Mouse (Mus musculus): Measurements from ENCODE around the gene Cacna2d2. TPM values are rescaled to one million over a fixed set of nuclear protein-coding genes. Genes with fewer than 3 reads are reported as not detected.

The Cacna2d2 gene
- polyA plus RNA-seq, 1 experiment from 2014 or later, result 9.8 TPM

DNA sequence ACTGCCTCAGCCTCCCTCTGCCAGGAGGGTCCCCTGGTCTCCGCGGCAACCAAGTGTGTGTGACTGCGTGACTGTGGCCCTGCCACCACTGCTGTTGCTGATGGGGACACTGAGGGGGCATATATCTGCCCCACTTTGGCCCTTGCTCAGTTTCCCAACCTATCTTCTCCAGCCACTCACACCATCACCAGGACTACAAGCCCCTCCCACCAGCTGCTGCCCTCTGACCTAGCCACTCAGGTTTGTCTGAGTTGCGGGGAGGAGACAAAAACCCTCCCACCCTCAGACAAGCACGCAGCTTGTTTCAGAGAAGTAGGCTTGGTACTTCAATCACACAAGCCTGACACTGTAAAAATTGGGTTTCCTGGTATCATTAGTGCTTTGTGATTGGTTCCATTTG, 24.0 kb upstream of the Cacna2d2 start:
- WGBS, result 10% methylated on average over 5 of the region's 5 CpGs
- no peak overlapping the region for H3K9ac ChIP-seq (replicated peaks)

DNA sequence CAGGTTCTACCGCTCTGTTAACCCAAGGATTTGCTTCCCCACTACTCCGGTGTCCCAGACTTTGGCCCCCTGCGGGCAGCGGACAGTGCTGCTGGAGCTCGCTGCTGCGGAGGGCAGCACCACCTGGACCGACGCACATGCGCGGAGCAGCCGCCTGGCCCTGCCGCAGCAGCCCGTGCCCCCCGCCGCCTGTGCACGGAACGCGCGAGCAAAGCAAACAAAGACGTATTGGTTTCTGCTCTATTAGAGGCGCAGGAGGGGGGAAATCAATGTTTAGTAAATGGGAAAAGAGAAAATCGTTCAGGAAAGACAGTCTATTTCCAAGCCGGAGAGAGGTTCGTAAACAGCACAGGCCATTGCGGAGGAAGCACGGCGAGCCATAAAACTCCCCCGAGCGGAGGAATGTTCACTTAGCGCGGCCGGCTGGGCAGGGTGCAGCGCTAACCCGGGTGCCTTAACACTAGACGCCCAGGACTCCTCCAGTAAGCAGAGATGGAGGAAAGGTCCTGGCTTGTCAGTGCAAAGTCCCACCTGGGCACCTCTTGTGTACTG, 21.4 kb upstream of the Cacna2d2 start:
- ATAC-seq (ENCODE audit: low FRiP score), result peak; percentile 69
- Histone ChIP-seq H3K9ac (replicated peaks) (peak overlapping the region; percentile 45), H3K4me2 (peak overlapping the region; percentile 68), H3K9me3 (replicated peaks) (no peaks in the 10 kb centered on the region), H3K4me1 (peaks cover 36% of the 10 kb centered on the region), H3K27ac (replicated peaks) (peak overlapping the region; percentile 84), H3K4me3 (replicated peaks) (peak overlapping the region; percentile 37), H3K36me3 (no peaks in the 10 kb centered on the region), H3K27me3 (replicated peaks) (peaks cover 16% of the 10 kb centered on the region)
- under 1% methylated on average over 35 of the region's 35 CpGs for WGBS

More for the DNA sequence above, 24.0 kb upstream of the Cacna2d2 start:
- Histone ChIP-seq H3K4me2 (no peak overlapping the region), H3K4me1 (peaks cover 28% of the 10 kb centered on the region), H3K27me3 (replicated peaks) (peaks cover 6% of the 10 kb centered on the region), H3K27ac (replicated peaks) (no peak overlapping the region), H3K9me3 (replicated peaks) (no peaks in the 10 kb centered on the region), H3K36me3 (no peaks in the 10 kb centered on the region), H3K4me3 (replicated peaks) (no peak overlapping the region)
- no peak for ATAC-seq (ENCODE audit: low FRiP score)

DNA sequence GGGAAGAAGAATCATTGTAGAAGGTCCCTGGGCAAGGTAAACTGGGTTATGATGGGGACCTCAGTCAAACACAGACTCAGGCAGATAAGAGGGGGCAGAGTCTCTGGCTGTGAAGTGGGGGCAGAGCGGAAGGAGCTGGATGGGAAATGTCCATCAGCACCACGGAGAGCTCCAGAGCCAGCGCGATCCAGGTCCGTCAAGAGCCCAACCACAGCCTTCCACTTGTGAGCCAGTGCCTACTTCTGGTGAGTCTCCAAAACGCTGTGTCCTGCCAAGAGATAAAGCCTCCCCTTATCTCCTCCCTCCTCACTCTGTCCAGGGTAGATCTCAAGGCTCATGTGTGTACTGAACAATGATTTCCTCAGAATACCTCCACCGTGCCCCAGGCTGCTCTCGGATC, 17.7 kb upstream of the Cacna2d2 start:
- no peak overlapping the region for H3K27ac ChIP-seq (replicated peaks)
- no peaks in the 10 kb centered on the region for H3K9me3 ChIP-seq (replicated peaks)
- H3K9ac ChIP-seq (replicated peaks), result no peak overlapping the region
- H3K27me3 ChIP-seq (replicated peaks), result peaks cover 17% of the 10 kb centered on the region
- no peak for ATAC-seq (ENCODE audit: low FRiP score)
- peaks cover 37% of the 10 kb centered on the region for H3K4me1 ChIP-seq
- 13% methylated on average over 8 of the region's 8 CpGs for WGBS
- no peak overlapping the region for H3K4me2 ChIP-seq
- H3K4me3 ChIP-seq (replicated peaks), result no peak overlapping the region
- H3K36me3 ChIP-seq, result no peaks in the 10 kb centered on the region

DNA sequence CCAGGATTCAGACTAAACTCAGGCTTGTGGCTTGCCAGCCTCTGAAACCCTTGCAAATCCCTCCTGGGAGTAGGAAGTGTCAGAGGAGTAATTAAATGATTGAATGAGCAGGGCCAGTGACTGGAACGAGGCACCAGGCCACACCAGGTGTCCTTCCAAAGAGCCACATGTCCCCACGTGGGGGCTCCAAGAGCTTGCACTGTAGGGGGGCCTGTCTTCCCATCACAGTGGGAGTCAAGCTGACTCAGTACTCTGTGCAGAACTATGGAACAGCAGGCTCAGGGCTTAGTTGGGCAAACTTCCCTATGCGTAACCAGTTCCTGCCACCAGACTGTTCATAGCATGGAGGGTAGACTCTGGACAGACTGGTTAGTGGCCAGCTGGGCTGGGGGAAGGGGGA, 15.0 kb upstream of the Cacna2d2 start:
- ATAC-seq (ENCODE audit: low FRiP score), result no peak
- Histone ChIP-seq H3K27ac (replicated peaks) (no peak overlapping the region), H3K4me1 (peaks cover 29% of the 10 kb centered on the region), H3K36me3 (no peaks in the 10 kb centered on the region), H3K27me3 (replicated peaks) (peaks cover 14% of the 10 kb centered on the region; the same call in 1 of the 2 replicates), H3K9ac (replicated peaks) (no peak overlapping the region), H3K4me2 (no peak overlapping the region), H3K9me3 (replicated peaks) (no peaks in the 10 kb centered on the region), H3K4me3 (replicated peaks) (no peak overlapping the region)
- 23% methylated on average over 3 of the region's 3 CpGs for WGBS

DNA sequence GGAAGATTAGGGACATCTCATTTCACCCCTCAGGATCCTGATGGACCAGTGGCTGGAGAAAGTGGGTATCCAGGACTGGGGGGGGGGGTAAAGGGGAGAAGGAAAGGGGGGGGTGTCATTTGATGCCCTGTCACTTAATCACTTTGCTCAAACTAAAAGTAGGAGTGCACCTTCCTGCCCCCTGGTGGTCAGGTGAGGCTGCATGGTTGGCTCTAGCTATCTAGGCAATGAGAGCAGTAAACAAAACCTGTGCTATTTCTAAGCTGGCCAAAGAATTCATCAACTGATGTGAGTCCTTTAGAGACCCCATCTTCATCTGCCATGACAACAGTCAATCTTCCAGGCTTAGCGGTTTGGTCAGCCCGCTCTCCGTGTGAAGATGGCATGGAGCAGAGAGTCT, 12.7 kb upstream of the Cacna2d2 start:
- H3K27ac ChIP-seq (replicated peaks), result no peak overlapping the region
- H3K36me3 ChIP-seq, result no peaks in the 10 kb centered on the region
- H3K27me3 ChIP-seq (replicated peaks), result peaks cover 6% of the 10 kb centered on the region; the same call in 1 of the 2 replicates
- peaks cover 33% of the 10 kb centered on the region for H3K4me1 ChIP-seq
- H3K9ac ChIP-seq (replicated peaks), result no peak overlapping the region
- ATAC-seq (ENCODE audit: low FRiP score), result no peak
- no peak overlapping the region for H3K4me3 ChIP-seq (replicated peaks)
- 67% methylated on average over 3 of the region's 3 CpGs for WGBS
- no peaks in the 10 kb centered on the region for H3K9me3 ChIP-seq (replicated peaks)
- H3K4me2 ChIP-seq, result no peak overlapping the region

DNA sequence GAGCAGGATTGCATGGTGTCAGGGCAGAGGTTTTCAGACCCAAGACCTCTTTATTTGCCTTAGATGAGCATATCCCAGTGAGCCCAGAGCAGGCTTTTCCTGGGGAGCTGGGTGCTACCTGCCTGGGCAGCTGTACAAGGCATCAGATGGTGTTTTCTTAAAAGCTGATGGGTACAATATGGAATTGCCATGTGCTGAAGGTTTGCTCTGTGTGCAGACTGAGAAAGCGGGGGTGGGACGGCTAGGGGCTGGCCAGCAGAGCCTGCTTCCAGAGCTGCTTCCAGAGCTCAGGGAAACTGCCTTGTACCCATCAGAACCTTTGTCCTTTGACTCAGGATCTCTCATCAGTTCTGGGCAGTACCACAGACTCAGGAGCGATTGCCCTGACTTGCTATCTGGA, 11.7 kb upstream of the Cacna2d2 start:
- peaks cover 26% of the 10 kb centered on the region for H3K4me1 ChIP-seq
- H3K27me3 ChIP-seq (replicated peaks), result peaks cover 2% of the 10 kb centered on the region; the same call in 1 of the 2 replicates
- ATAC-seq (ENCODE audit: low FRiP score), result no peak
- no peak overlapping the region for H3K27ac ChIP-seq (replicated peaks)
- no peak overlapping the region for H3K4me2 ChIP-seq
- H3K9me3 ChIP-seq (replicated peaks), result no peaks in the 10 kb centered on the region
- H3K36me3 ChIP-seq, result no peaks in the 10 kb centered on the region
- no peak overlapping the region for H3K9ac ChIP-seq (replicated peaks)
- no peak overlapping the region for H3K4me3 ChIP-seq (replicated peaks)
- 92% methylated on average over 3 of the region's 3 CpGs for WGBS

DNA sequence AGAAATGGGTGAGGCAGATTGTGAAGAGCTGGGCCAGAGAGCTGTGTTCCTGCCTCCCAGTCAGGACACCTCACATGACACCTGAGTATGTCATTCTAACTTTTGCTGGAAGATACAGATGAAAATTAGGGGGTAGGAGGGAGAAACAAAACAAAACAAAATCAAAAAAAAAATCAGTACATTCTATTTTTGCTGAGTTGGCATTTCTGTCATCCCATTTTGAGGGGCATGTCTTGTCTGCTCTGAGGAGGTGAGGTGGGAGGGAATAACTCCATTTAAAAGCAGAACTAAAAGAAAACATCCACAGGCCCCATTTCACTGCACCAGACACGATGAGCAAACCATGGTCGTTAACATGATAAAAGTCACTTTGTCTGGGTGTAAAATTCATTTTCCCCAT, 11.1 kb upstream of the Cacna2d2 start:
- Histone ChIP-seq H3K4me1 (peaks cover 24% of the 10 kb centered on the region), H3K4me2 (no peak overlapping the region), H3K4me3 (replicated peaks) (no peak overlapping the region), H3K9ac (replicated peaks) (no peak overlapping the region), H3K27ac (replicated peaks) (no peak overlapping the region), H3K27me3 (replicated peaks) (0 out of 2 replicates have a peak, but pooled peaks cover 2% of the 10 kb centered on the region), H3K36me3 (no peaks in the 10 kb centered on the region), H3K9me3 (replicated peaks) (no peaks in the 10 kb centered on the region)
- ATAC-seq (ENCODE audit: low FRiP score), result no peak
- WGBS, result 29% methylated on average over 2 of the region's 2 CpGs

DNA sequence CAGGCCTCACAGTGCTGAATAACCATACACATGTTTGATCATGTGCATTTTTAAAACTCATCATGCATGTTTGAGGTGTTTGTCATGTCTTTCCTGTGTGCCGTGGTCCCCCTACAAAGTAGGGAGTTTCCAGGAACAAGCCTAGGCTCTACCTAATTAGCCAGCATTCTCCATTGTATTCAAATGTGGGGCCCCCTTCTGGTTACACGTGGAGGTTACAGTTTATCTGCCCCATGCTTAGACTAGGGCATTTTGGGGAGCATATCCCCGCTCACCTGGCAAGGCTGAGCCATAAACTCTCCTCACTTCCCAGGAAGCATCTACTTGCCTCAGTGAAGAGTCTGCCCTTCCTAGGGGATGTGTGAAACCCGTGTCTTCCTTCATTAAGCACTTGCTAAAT, 3.0 kb upstream of the Cacna2d2 start:
- Histone ChIP-seq H3K4me2 (no peak overlapping the region), H3K27me3 (replicated peaks) (peaks cover 27% of the 10 kb centered on the region), H3K4me1 (peaks cover 18% of the 10 kb centered on the region), H3K9ac (replicated peaks) (no peak overlapping the region), H3K36me3 (no peaks in the 10 kb centered on the region), H3K9me3 (replicated peaks) (no peaks in the 10 kb centered on the region), H3K4me3 (replicated peaks) (no peak overlapping the region), H3K27ac (replicated peaks) (no peak overlapping the region)
- no peak for ATAC-seq (ENCODE audit: low FRiP score)
- WGBS, result 36% methylated on average over 4 of the region's 4 CpGs

DNA sequence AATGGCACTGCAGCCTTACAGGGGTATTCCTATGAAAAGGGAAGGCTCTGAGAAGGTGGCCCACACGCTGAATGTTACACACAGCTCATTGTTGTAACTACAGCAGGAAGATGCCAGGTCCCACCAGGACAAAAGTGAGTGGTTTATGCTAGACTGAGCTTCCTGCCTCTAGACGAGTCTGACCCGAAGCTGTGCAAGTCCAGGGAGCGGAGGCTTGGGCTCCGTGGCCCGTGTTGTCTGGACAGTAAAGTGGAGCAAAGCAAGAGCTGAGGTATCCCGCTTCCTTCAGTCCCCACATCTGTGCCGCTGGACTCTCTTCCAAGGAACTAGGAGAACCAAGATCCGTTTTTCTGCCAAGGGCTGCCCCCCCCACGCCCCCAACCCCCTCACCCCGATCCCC, 444 bp upstream of the Cacna2d2 start:
- Histone ChIP-seq H3K36me3 (no peaks in the 10 kb centered on the region), H3K4me1 (peaks cover 42% of the 10 kb centered on the region), H3K9ac (replicated peaks) (no peak overlapping the region), H3K4me3 (replicated peaks) (peak overlapping the region; percentile 85; the same call in 1 of the 2 replicates), H3K9me3 (replicated peaks) (no peaks in the 10 kb centered on the region), H3K4me2 (peak overlapping the region; percentile 92), H3K27me3 (replicated peaks) (peaks cover 30% of the 10 kb centered on the region), H3K27ac (replicated peaks) (peak overlapping the region; percentile 82; the same call in 1 of the 2 replicates)
- WGBS, result 26% methylated on average over 11 of the region's 11 CpGs
- ATAC-seq (ENCODE audit: low FRiP score), result no peak

DNA sequence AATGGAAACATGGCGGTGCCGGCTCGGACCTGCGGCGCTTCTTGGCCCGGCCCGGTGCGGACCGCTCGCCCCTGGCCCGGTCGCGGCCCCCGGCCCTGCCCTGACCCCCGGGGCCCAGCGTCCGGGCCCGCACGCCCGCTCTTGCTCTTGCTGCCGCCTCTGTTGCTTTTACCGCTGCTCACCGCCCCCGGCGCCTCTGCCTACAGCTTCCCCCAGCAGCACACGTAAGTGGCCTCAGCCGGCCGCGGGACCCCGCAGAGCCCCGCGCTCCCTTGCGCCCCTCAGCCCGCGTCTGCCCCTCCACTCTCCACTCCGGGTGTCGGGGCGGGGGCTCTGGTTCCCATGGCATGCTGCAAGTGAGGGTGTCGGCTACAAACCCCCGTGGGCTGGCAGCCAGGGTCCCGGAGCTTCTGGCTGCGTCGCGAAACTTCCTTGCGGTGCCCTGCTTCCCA, 674 bp downstream of the Cacna2d2 start:
- under 1% methylated on average over 35 of the region's 45 CpGs for WGBS
- H3K4me3 ChIP-seq (replicated peaks), result peak overlapping the region; percentile 85
- H3K4me1 ChIP-seq, result peaks cover 48% of the 10 kb centered on the region
- peak; percentile 48 for ATAC-seq (ENCODE audit: low FRiP score)
- H3K27ac ChIP-seq (replicated peaks), result peak overlapping the region; percentile 82
- peaks cover 30% of the 10 kb centered on the region for H3K27me3 ChIP-seq (replicated peaks)
- no peaks in the 10 kb centered on the region for H3K36me3 ChIP-seq
- H3K9me3 ChIP-seq (replicated peaks), result no peaks in the 10 kb centered on the region
- H3K4me2 ChIP-seq, result peak overlapping the region; percentile 92
- H3K9ac ChIP-seq (replicated peaks), result peak overlapping the region; percentile 87

DNA sequence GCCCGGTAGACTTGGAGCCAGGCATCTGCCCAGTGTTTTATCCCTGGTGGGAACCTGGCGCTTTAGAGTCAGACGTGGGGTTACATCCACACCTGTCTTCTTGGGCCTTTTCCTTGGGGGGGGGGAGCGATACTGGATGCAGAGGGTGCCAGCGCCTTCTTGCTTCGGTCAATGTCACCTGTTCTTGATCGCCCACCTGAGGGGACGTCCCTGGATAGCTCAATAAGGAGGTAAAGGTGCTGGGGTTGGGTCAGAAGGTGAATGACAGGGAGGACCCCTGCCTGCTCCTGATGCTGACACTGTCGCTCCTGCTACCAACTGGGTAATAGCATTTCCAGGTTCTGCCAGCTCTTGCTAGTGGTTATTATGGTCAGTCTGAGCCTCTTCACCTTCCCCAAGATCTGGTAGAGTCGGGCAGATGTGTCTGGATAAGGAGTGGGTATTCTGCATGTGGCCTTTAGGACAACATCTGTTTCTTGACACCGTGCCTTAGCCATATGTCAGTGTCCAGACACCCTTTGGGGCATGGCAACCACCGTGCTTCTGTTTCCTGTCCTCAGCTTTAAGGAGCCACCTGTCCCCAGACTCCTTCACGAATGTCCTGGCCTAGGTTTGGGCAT, 1.4 kb downstream of the Cacna2d2 start:
- ATAC-seq (ENCODE audit: low FRiP score), result no peak
- WGBS, result 12% methylated on average over 13 of the region's 13 CpGs

DNA sequence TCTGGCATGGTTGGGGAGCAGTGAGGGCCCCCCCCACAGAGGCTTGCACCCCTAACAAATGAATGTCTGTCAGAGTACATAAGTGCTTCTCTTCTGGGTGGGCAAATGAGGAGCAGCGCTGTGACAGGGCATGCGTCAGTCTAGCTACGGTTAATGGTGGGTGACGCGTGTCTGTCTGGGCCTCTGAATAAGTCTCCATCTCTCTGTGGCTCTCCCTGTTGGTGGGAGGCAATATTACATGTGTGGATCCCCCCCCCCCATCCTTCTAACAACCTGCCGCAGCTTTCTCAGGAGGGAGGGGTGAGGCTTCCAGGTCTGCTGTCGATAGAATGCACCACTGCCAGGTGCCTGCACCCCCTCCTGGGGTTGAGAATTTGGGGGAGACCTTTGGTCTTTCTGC, 3.7 kb downstream of the Cacna2d2 start:
- no peaks in the 10 kb centered on the region for H3K9me3 ChIP-seq (replicated peaks)
- H3K4me1 ChIP-seq, result peaks cover 48% of the 10 kb centered on the region
- H3K27ac ChIP-seq (replicated peaks), result peak overlapping the region; percentile 63
- ATAC-seq (ENCODE audit: low FRiP score), result no peak
- 60% methylated on average over 7 of the region's 7 CpGs for WGBS
- peak overlapping the region; percentile 87; the same call in 1 of the 2 replicates for H3K9ac ChIP-seq (replicated peaks)
- peak overlapping the region; percentile 85 for H3K4me3 ChIP-seq (replicated peaks)
- H3K4me2 ChIP-seq, result peak overlapping the region; percentile 92
- peaks cover 11% of the 10 kb centered on the region for H3K27me3 ChIP-seq (replicated peaks)
- no peaks in the 10 kb centered on the region for H3K36me3 ChIP-seq

More for the DNA sequence above, 1.4 kb downstream of the Cacna2d2 start:
- peak overlapping the region; percentile 87 for H3K9ac ChIP-seq (replicated peaks)
- H3K4me2 ChIP-seq, result peak overlapping the region; percentile 92
- peaks cover 30% of the 10 kb centered on the region for H3K27me3 ChIP-seq (replicated peaks)
- H3K4me1 ChIP-seq, result peaks cover 48% of the 10 kb centered on the region
- no peaks in the 10 kb centered on the region for H3K9me3 ChIP-seq (replicated peaks)
- H3K27ac ChIP-seq (replicated peaks), result peak overlapping the region; percentile 60; the same call in 1 of the 2 replicates
- no peaks in the 10 kb centered on the region for H3K36me3 ChIP-seq
- peak overlapping the region; percentile 85 for H3K4me3 ChIP-seq (replicated peaks)
